Mouse (Mus musculus): ENCODE data around the gene Cacul1. TPM values are rescaled to one million over a fixed set of nuclear protein-coding genes. Genes with fewer than 3 reads are reported as not detected.
"Not testable (repeated sequence)": the region's sequence is repeated elsewhere in the genome, so short reads cannot be mapped to it uniquely, and the experiment has no call there.

Gene Cacul1
- 10 to 100 TPM; 48.3 to 55.0 (median 51.5) TPM for total RNA-seq (2022)

DNA sequence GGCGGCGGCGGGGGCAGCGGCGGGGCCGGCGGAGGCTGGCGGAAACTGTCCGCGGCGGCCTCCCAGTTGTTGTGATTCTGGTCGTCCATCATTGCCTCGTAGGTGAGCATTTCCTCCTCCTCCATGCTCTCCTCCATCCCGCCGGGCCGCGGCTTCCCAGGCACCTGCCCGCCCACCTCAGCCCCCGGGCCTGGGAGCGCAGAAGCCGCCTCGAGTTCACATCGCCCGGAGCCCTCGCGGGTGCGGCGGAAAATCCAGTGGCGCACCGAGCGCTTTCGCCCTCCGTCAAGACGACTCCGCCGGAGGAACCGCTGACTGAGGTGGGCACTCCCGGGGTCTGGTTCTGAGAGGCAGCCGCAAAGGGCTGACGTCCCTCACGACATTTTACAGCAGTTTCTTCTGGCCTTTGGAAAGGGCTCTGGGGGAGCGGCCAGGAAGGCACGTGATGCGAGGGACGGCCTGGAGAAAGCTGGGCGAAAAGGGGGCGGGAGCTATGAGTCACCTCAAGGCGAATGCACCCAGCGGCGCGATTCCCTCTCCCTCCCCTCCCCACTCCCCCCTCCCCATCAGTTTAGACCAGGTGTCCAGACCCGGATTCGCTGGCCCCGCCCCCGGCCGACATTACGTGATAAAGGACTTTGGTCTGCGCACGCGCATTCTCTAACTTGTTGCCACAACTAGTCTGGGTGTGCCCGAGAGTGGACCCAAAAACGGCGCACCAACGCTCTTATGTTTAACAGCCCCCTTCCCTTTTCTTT, at the start of gene Cacul1:
Gene Cacul1 (minus strand): TSS at position 444 of the 758 bp plus-strand sequence.
- peak; percentile 80 to 97 for DNase-seq (ENCODE audit: low spot score in 2 of 2)

DNA sequence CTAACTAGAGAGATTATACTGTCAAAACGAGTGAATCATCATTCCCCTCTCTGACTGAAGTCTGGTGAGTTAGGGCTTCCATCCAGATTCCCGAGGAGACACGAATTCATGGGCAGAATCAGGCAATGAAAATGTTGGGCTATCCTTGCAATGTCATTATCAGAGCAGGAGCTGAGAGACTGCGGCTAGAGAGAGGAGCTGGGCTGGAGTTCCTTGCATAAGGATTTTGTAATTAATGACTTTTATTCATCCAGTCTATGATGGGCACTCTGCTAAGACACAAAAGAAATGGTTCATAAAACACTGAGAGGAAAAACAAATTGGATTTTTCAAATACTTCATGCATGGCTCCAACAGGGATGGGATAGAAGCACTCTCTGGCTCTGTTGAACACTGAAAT, 38.6 kb upstream of the Cacul1 start:
- DNase-seq (ENCODE audit: low spot score in 2 of 2): no peak

GRCm38 (mm10) chr19:60617007-60617406, 36.2 kb upstream of the Cacul1 start:
- DNase-seq (ENCODE audit: low spot score in 2 of 2): no peak

DNA sequence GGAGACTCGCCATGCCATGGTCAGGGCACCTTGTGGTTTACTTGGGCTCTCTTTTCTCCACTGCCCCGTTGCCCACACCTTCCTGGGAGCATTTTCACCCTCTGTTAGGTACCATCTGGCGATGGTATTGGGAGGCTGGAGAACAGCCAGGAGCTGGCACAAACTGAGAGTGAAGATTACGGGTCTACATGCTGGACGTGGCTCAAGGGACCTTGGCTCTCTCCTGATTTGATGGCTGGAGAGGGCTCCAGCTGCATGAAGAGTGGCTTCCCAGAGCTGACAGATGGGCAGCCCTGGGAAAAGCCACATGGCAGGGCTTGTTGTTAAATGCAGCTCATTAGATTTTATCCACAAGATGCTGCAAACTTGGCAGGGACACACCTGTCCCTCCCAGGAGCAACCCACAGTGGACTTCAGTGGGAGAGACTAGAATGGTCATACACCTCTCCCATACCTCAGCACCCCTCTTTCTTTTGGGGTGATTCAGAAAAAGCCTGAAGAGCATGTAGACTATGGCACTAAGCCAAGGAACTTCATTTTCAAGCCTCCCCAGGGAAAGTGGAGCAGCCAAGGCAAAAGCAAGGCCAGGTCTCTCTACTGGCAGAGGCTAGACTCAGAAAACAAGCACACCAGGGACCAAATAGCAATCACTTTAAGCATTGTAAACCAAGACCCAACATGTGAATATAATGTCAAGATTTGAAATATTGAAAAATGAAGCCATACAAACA, 34.8 kb upstream of the Cacul1 start:
- no peak for DNase-seq (ENCODE audit: low spot score in 2 of 2)

- DNase-seq (ENCODE audit: low spot score in 2 of 2): no peak
These were observed 30.8 kb upstream of the Cacul1 start for GRCm38 (mm10) chr19:60611525-60612215.

- no peak for DNase-seq (ENCODE audit: low spot score in 2 of 2)
These were observed 27.9 kb upstream of the Cacul1 start for GRCm38 (mm10) chr19:60608766-60609165.

DNA sequence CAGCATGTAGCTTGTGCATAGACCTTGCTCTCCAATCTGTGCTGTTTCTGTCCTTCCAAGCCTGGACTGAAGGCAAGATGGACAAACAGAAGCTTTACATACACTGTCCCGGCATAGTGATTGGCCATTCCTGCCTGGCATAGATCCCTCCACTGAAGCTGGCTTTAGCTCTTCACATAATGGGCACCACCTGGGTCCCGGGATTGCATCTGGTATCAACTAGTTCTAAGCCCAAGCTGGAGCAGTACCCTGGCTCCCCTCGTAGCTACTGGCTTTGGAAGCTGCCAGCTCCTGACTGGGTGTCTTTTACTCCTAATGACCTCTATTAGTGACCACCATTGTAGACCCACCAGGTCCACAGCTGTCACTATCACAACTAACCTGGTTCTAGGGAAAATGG, 22.8 kb upstream of the Cacul1 start:
- no peak for DNase-seq (ENCODE audit: low spot score in 2 of 2)

GRCm38 (mm10) chr19:60602066-60602465, 21.2 kb upstream of the Cacul1 start:
- not testable (repeated sequence) for DNase-seq (ENCODE audit: low spot score in 2 of 2)

- no peak for DNase-seq (ENCODE audit: low spot score in 2 of 2)
These were observed 17.3 kb upstream of the Cacul1 start for GRCm38 (mm10) chr19:60598025-60598697.

DNA sequence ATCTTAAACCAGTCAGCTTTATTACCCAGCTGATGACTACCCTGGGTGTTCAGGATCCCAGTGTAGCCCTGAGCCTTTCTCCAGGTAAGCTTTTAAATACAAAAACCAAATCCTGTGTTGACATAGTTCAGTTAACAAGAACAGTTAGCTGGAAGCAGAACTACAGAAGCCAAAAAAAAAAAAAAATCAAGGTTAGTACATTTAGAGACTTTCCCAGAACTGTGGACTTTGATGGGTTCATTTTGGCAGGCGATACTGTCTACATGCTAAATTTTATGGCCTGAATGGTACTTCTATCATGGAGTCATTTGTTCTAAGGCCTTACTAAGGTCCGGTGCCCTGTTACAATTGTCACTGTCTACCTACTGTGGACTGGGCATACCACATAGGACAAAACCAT, 8.8 kb upstream of the Cacul1 start:
- DNase-seq (ENCODE audit: low spot score in 2 of 2): no peak

DNA sequence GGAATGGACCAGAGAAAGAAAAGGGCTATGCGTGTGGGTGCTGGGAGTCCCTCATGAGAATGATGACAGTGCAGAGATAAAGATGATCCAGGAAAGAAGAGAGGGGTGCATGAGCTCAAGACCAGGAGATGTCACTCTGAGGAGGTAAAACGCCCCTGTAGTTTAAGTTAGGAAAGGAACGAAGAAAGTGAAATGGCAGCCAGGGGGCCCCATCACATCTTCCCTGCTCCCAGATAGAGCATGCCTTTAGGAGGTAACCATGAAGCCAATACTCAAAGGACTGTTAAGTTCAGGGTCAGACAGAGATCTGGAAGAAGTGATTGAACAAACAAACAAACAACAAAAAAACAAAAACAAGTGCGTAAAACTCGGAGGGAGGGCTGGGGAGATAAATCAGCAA, 5.8 kb upstream of the Cacul1 start:
- no peak for DNase-seq (ENCODE audit: low spot score in 2 of 2)

DNA sequence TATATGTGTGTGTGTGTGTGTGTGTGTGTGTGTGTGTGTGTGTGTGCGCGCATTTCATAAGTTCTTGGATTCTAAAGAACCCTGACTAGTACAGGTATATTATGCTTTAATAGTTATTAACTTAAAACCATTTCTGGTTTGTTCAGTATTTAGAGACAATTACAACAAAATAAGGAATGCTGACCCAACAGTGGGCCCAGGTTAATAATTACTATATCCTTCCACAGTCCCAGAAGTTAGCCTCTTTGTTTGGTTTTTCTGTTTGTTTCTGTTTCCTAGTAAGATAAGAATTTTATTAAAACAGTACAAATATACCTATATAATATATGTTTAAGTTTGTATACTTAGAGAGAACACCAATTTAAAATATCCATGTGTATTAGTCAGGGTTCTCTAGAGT, 2.4 kb upstream of the Cacul1 start:
- no peak for DNase-seq (ENCODE audit: low spot score in 2 of 2)

GRCm38 (mm10) chr19:60581377-60582290, 809 bp upstream of the Cacul1 start:
- DNase-seq (ENCODE audit: low spot score in 2 of 2): no peak

DNA sequence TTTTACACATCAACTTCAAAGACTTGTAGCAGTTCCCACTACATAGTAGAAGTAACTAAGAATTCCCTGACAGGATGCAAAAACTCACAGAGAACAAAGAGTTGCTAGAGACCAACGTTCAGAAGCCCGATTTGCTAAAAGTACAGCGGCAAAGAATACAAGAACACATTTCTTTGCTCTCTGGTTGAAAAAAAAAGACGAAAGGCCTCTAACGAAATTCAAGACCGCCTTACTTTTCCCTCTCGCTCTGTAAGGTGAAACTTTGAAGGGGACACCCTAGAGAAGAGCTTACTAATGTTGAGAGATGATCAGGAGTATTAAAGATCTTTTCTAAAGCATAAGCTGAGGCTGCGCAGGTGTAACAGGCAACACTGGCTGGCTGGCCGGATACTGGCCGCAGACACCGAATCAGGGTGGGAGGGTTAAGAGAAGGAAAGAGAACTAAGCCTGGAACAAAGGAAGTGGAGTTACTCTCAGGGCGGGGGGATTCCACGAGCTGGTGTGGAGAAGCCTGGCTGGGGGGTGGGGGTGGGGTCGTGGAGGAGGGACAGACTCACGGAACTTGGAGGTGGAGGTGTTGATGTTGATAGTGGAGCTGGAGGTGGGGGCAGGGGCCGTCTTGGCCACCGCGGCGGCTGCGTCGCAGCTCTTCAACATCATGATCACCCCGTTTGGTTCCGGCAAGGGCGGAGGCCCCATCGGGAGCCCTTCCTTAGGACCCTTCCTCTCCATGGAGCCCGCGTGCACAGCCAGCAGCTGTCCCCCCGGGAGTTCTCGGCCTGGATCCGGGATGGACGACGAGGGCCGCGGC, 849 bp downstream of the Cacul1 start:
- peak in 1 of 2 experiments; percentile 13 for DNase-seq (ENCODE audit: low spot score in 2 of 2)

DNA sequence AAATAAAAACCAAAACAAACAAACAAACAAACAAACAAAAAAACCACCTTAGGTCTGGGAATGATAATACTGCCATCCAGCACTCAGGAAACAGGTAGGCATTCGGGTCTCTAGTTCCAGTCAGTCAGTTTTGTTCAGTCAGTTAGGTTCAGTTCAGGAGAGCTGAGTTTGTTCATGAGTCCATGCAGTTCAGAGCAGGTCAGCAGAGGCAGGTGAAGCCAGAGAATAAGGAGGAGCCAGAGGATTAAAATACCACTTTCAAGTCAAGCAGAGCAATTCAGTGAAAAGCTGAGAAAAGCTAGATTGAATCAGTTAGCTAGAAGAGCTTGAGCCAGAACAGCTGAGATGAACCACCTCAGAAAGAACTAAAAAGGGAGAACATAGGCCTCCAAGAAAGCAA, 4.1 kb downstream of the Cacul1 start:
- DNase-seq (ENCODE audit: low spot score in 2 of 2): no peak

GRCm38 (mm10) chr19:60560497-60560896, 20.3 kb downstream of the Cacul1 start:
- DNase-seq (ENCODE audit: low spot score in 2 of 2): no peak

- no peak for DNase-seq (ENCODE audit: low spot score in 2 of 2)
These were observed 25.9 kb downstream of the Cacul1 start for GRCm38 (mm10) chr19:60554866-60555438.

DNA sequence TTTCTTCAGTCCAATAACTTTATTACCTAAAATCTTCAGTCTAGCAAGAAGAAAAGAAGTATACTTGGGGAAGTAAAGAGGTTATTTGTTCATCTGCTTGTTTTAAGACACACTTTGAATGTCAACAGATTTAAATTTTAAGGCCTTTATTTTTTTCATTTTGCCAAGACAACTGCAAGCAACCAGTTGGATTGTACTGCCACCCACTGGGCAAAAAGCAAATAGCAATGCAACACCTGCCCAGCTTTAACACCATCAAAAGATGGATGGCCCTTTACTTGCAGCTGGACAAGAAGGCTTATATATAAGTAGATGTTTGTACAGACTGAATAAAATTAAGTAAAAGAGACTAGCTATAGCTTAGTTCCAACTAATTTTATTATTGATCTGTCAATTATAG, 27.3 kb downstream of the Cacul1 start:
- peak in 1 of 2 experiments; percentile 60 for DNase-seq (ENCODE audit: low spot score in 2 of 2)

DNA sequence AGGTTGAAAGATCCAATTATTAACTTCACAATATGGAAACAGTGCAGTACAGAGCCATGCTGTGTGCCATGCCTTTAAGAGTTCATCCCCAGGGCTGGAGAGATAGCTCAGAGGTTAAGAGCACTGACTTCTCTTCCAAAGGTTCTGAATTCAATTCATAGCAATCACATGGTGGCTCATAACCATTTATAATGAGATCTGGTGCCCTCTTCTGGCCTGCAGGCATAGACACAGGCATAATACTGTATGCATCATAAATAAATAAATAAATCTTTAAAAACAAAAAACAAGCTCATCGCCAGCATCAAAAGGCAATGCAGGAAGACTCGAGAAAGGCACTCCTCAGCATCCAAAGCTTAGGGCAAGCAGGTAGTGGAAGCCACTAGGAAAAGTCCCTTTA, 37.5 kb downstream of the Cacul1 start:
- DNase-seq (ENCODE audit: low spot score in 2 of 2): no peak

Measured in left cerebral cortex, adult 8-10 months (tissue).